Mouse (Mus musculus) MEL (cell line): Measurements from ENCODE around the gene Slc35b2. TPM values are rescaled to one million over a fixed set of nuclear protein-coding genes. Genes with fewer than 3 reads are reported as not detected.

Experiments used
- DNase-seq: peaks from one replicate; pipeline ENCODE4 v3.0.0; 2011; ENCODE audit warnings: low read depth, low spot score
- H3K27ac ChIP-seq: 2 replicates; pipeline ENCODE4 v1.5.1; 2012; ENCODE audit warnings: low read depth, mild to moderate bottlenecking, control low read depth, low read length, moderate library complexity; ENCODE audit not compliant: control insufficient read depth
- H3K27me3 ChIP-seq, 2 experiments: fragments of 150-350 bp in 1 of 2; sonication (generic) in 1 of 2; 2 replicates each; pipeline ENCODE4 v1.6.1; 2012; ENCODE audit warnings: low read length in 2 of 2, mild to moderate bottlenecking in 2 of 2, improper control_type of control experiment in 1 of 2, moderate library complexity in 1 of 2; ENCODE audit not compliant: insufficient read depth in 2 of 2, control insufficient read depth in 1 of 2
- H3K36me3 ChIP-seq, 2 experiments: 2 replicates each; pipeline ENCODE4 v1.6.1; 2012 to 2014; ENCODE audit warnings: low read length in 2 of 2, improper control_type of control experiment in 1 of 2, inconsistent platforms in 1 of 2, mild to moderate bottlenecking in 1 of 2; ENCODE audit not compliant: insufficient read depth in 2 of 2, control insufficient read depth in 1 of 2
- H3K4me1 ChIP-seq, 2 experiments: fragments of 150-350 bp in 1 of 2; sonication (generic) in 1 of 2; 2 replicates each; pipeline ENCODE4 v1.6.1; 2012; ENCODE audit warnings: low read length in 2 of 2, improper control_type of control experiment in 1 of 2, mild to moderate bottlenecking in 1 of 2; ENCODE audit not compliant: insufficient read depth in 2 of 2, control insufficient read depth in 1 of 2
- H3K4me3 ChIP-seq, 2 experiments: fragments of 150-350 bp in 1 of 2; sonication (generic) in 1 of 2; 2 replicates each; pipeline ENCODE4 v1.5.1; 2012; ENCODE audit warnings: low read depth in 2 of 2, low read length in 2 of 2, mild to moderate bottlenecking in 2 of 2, moderate library complexity in 2 of 2, control low read depth in 1 of 2, improper control_type of control experiment in 1 of 2; ENCODE audit not compliant: control insufficient read depth in 1 of 2, insufficient read depth in 1 of 2
- H3K79me2 ChIP-seq: 2 replicates; pipeline ENCODE4 v1.6.1; 2012; ENCODE audit warnings: mild to moderate bottlenecking, low read length, moderate library complexity; ENCODE audit not compliant: control insufficient read depth, poor library complexity, insufficient read depth
- H3K9ac ChIP-seq: 2 replicates; pipeline ENCODE4 v1.6.1; 2012; ENCODE audit warnings: low read depth, mild to moderate bottlenecking, control low read depth, low read length, moderate library complexity; ENCODE audit not compliant: control insufficient read depth, poor library complexity, severe bottlenecking
- H3K9me3 ChIP-seq: fragments of 150-350 bp; sonication (generic); replicated peaks from 2 replicates; pipeline ENCODE4 v1.6.1; 2012; ENCODE audit warnings: mild to moderate bottlenecking, low read length, improper control_type of control experiment, moderate library complexity; ENCODE audit not compliant: insufficient read depth
- BHLHE40 ChIP-seq: IDR thresholded peaks from 2 replicates; pipeline ENCODE4 v1.6.1; 2012; ENCODE audit warnings: low read depth, mild to moderate bottlenecking, inconsistent platforms, low read length, improper control_type of control experiment, borderline replicate concordance
- CHD1 ChIP-seq: IDR thresholded peaks from 2 replicates; pipeline ENCODE4 v1.6.1; 2012; ENCODE audit warnings: low read depth, mild to moderate bottlenecking, inconsistent platforms, low read length, improper control_type of control experiment
- CHD2 ChIP-seq: IDR thresholded peaks from 2 replicates; pipeline ENCODE4 v1.6.1; 2011; ENCODE audit warnings: low read length, improper control_type of control experiment
- CTCF ChIP-seq, 3 experiments: IDR thresholded peaks in 2 of 3; conservative IDR thresholded peaks in 1 of 3; 2 replicates each; pipeline ENCODE4 v1.5.1; 2011 to 2012; ENCODE audit warnings: low read length in 3 of 3, low read depth in 2 of 3, mild to moderate bottlenecking in 2 of 3, improper control_type of control experiment in 1 of 3, inconsistent platforms in 1 of 3, mixed read lengths in 1 of 3, moderate library complexity in 1 of 3; ENCODE audit not compliant: control insufficient read depth in 1 of 3, insufficient read depth in 1 of 3, poor library complexity in 1 of 3, severe bottlenecking in 1 of 3
- E2F4 ChIP-seq: IDR thresholded peaks from 2 replicates; pipeline ENCODE4 v1.6.1; 2011; ENCODE audit warnings: low read depth, low read length, improper control_type of control experiment, borderline replicate concordance
- GATA1 ChIP-seq: IDR thresholded peaks from 2 replicates; pipeline ENCODE4 v1.6.1; 2011; ENCODE audit warnings: low read depth, low read length, improper control_type of control experiment
- KAT2A ChIP-seq: conservative IDR thresholded peaks from 2 replicates; pipeline ENCODE4 v1.6.1; 2012; ENCODE audit warnings: low read depth, low read length, improper control_type of control experiment, inconsistent platforms
- MAZ ChIP-seq: IDR thresholded peaks from 2 replicates; pipeline ENCODE4 v1.6.1; 2012; ENCODE audit warnings: low read depth, mild to moderate bottlenecking, inconsistent platforms, low read length, improper control_type of control experiment
- MXI1 ChIP-seq: IDR thresholded peaks from 2 replicates; pipeline ENCODE4 v1.6.1; 2011; ENCODE audit warnings: mild to moderate bottlenecking, low read depth, low read length, improper control_type of control experiment
- MYC ChIP-seq: IDR thresholded peaks from 2 replicates; pipeline ENCODE4 v1.6.1; 2011; ENCODE audit warnings: low read depth, mild to moderate bottlenecking, low read length, improper control_type of control experiment, moderate library complexity
- NRF1 ChIP-seq: IDR thresholded peaks from 2 replicates; pipeline ENCODE4 v1.6.1; 2014; ENCODE audit warnings: low read depth, mild to moderate bottlenecking, inconsistent platforms, low read length, improper control_type of control experiment, moderate library complexity; ENCODE audit not compliant: poor library complexity, insufficient read depth, severe bottlenecking
- RAD21 ChIP-seq: IDR thresholded peaks from 2 replicates; pipeline ENCODE4 v1.6.1; 2011; ENCODE audit warnings: mild to moderate bottlenecking, low read depth, low read length, improper control_type of control experiment
- SIN3A ChIP-seq: IDR thresholded peaks from 2 replicates; pipeline ENCODE4 v1.6.1; 2012; ENCODE audit warnings: low read length, improper control_type of control experiment, inconsistent platforms
- SMC3 ChIP-seq: IDR thresholded peaks from 2 replicates; pipeline ENCODE4 v1.6.1; 2011; ENCODE audit warnings: low read depth, low read length, improper control_type of control experiment
- TAL1 ChIP-seq: IDR thresholded peaks from 2 replicates; pipeline ENCODE4 v1.6.1; 2012; ENCODE audit warnings: mild to moderate bottlenecking, inconsistent platforms, low read length, moderate library complexity, mixed read lengths
- UBTF ChIP-seq: IDR thresholded peaks from 2 replicates; pipeline ENCODE4 v1.6.1; 2012; ENCODE audit warnings: low read depth, mild to moderate bottlenecking, inconsistent platforms, low read length, improper control_type of control experiment, moderate library complexity, borderline replicate concordance; ENCODE audit not compliant: insufficient read depth
- USF1 ChIP-seq: IDR thresholded peaks from 2 replicates; pipeline ENCODE4 v1.6.1; 2014; ENCODE audit warnings: low read depth, mild to moderate bottlenecking, inconsistent platforms, low read length, improper control_type of control experiment, moderate library complexity
- USF2 ChIP-seq, 2 experiments: IDR thresholded peaks; 2 replicates each; pipeline ENCODE4 v1.6.1; 2011 to 2012; ENCODE audit warnings: improper control_type of control experiment in 2 of 2, low read length in 2 of 2, borderline replicate concordance in 1 of 2, inconsistent platforms in 1 of 2, low read depth in 1 of 2, mild to moderate bottlenecking in 1 of 2; ENCODE audit not compliant: insufficient read depth in 1 of 2
- ZC3H11A ChIP-seq: IDR thresholded peaks from 2 replicates; pipeline ENCODE4 v1.6.1; 2012; ENCODE audit warnings: low read depth, mild to moderate bottlenecking, inconsistent platforms, low read length, improper control_type of control experiment
- ZKSCAN1 ChIP-seq: IDR thresholded peaks from 2 replicates; pipeline ENCODE4 v1.6.1; 2012; ENCODE audit warnings: low read depth, mild to moderate bottlenecking, inconsistent platforms, low read length, improper control_type of control experiment, moderate library complexity
- ZMIZ1 ChIP-seq: IDR thresholded peaks from 2 replicates; pipeline ENCODE4 v1.6.1; 2012; ENCODE audit warnings: low read depth, mild to moderate bottlenecking, inconsistent platforms, low read length, improper control_type of control experiment, moderate library complexity
- ZNF384 ChIP-seq: IDR thresholded peaks from 2 replicates; pipeline ENCODE4 v1.6.1; 2012; ENCODE audit warnings: low read depth, mild to moderate bottlenecking, inconsistent platforms, low read length, improper control_type of control experiment
- polyA plus RNA-seq, 2 experiments: library from polyadenylated mRNA; stranded (reverse) in 1 of 2; unstranded in 1 of 2; fragments of >175 nt in 1 of 2; fragments of >200 nt in 1 of 2; gene quantifications; 2 replicates each; pipeline versions ENCODE4 v1.2.1 to v1.2.4; 2012; ENCODE audit warnings: low replicate concordance in 2 of 2, low read depth in 1 of 2; ENCODE audit not compliant: insufficient read length in 2 of 2, insufficient read depth in 1 of 2, missing spikeins in 1 of 2
- total RNA-seq: library from RNA; depleted of rRNA; stranded (reverse); fragments of 300-350 nt; gene quantifications from 2 replicates; pipeline ENCODE4 v1.2.3, GENCODE M21; 2012

Gene Slc35b2
- total and polyA plus RNA-seq, 3 experiments, result 81.7 to 111 TPM; not detected in 1

GRCm38 (mm10) chr17:45551249-45551796 lies 12.4 kb upstream of the Slc35b2 start:
- Histone ChIP-seq H3K27me3 (peaks cover 0 to 2% of the 10 kb centered on the region in 2 experiments; a peak in 3 of 4 replicates), H3K4me3 (no peak overlapping the region), H3K4me1 (peaks cover 0 to 26% of the 10 kb centered on the region in 2 experiments; a peak in 3 of 4 replicates), H3K9me3 (no peaks in the 10 kb centered on the region), H3K27ac (no peak overlapping the region), H3K36me3 (peaks cover 0 to 7% of the 10 kb centered on the region in 2 experiments; a peak in 2 of 4 replicates), H3K79me2 (no peaks in the 10 kb centered on the region; the same call in 1 of the 2 replicates), H3K9ac (no peak overlapping the region)
- TF ChIP-seq USF2 (IDR thresholded peaks at IDR 0.05; ENCODE audit: borderline replicate concordance in 1 of 2, insufficient read depth in 1 of 2, low read depth in 1 of 2, low read length in 2 of 2), result no peak
- TF ChIP-seq MAZ, result no peak
- no peak for TF ChIP-seq SIN3A
- TF ChIP-seq RAD21, result no peak
- TF ChIP-seq UBTF, result no peak
- no peak for DNase-seq

- DNase-seq, result peak; percentile 85
- no peaks in the 10 kb centered on the region; the same call in 1 of the 2 replicates for H3K79me2 ChIP-seq
- peaks cover 0 to 2% of the 10 kb centered on the region in 2 experiments; a peak in 3 of 4 replicates for H3K27me3 ChIP-seq
- H3K27ac ChIP-seq, result no peak overlapping the region
- H3K4me3 ChIP-seq, result no peak overlapping the region
- H3K9me3 ChIP-seq, result no peaks in the 10 kb centered on the region
- H3K9ac ChIP-seq, result no peak overlapping the region
- H3K36me3 ChIP-seq, result peaks cover 0 to 9% of the 10 kb centered on the region in 2 experiments; a peak in 2 of 4 replicates
- H3K4me1 ChIP-seq, result peaks cover 0 to 31% of the 10 kb centered on the region in 2 experiments; a peak in 3 of 4 replicates
- TF ChIP-seq CTCF (IDR thresholded peaks at IDR 0.05 in 2 of 3, conservative IDR thresholded peaks at IDR 0.05 in 1 of 3; ENCODE audit: control insufficient read depth in 1 of 3, insufficient read depth in 1 of 3, low read depth in 2 of 3, low read length in 3 of 3, poor library complexity in 1 of 3, severe bottlenecking in 1 of 3) (peak; percentile 80 to 97 (median 91)), SMC3 (peak; percentile 86), KAT2A (no peak), TAL1 (peak; percentile 48), MYC (0 out of 2 replicates have a peak, but pooled peaks have one; percentile 42), ZMIZ1 (no peak), ZNF384 (0 out of 2 replicates have a peak, but pooled peaks have one; percentile 16), NRF1 (no peak), USF2 (IDR thresholded peaks at IDR 0.05; ENCODE audit: borderline replicate concordance in 1 of 2, insufficient read depth in 1 of 2, low read depth in 1 of 2, low read length in 2 of 2) (no peak), SIN3A (peak; percentile 63; the same call in 1 of the 2 replicates), ZKSCAN1 (0 out of 2 replicates have a peak, but pooled peaks have one; percentile 6), CHD2 (no peak), USF1 (no peak), RAD21 (peak; percentile 97), MXI1 (peak; percentile 36; the same call in 1 of the 2 replicates), GATA1 (0 out of 2 replicates have a peak, but pooled peaks have one; percentile 2), BHLHE40 (no peak), CHD1 (no peak), E2F4 (no peak), ZC3H11A (peak; percentile 88)
- TF ChIP-seq, all 39 proteins: peak for 11
These were observed 11.7 kb upstream of the Slc35b2 start for GRCm38 (mm10) chr17:45551816-45552451.
